Mouse (Mus musculus) liver, embryonic 14.5 days (tissue): Measurements from ENCODE around the gene Galnt4.

Experiments used
- CTCF ChIP-seq: IDR thresholded peaks from 2 replicates; pipeline ENCODE4 v1.5.1; 2016; ENCODE audit warnings: antibody characterized with exemption, low read depth, control low read depth
- EP300 ChIP-seq: IDR thresholded peaks from 2 replicates; pipeline ENCODE4 v1.6.1; 2016; ENCODE audit warnings: antibody characterized with exemption, low read depth

DNA sequence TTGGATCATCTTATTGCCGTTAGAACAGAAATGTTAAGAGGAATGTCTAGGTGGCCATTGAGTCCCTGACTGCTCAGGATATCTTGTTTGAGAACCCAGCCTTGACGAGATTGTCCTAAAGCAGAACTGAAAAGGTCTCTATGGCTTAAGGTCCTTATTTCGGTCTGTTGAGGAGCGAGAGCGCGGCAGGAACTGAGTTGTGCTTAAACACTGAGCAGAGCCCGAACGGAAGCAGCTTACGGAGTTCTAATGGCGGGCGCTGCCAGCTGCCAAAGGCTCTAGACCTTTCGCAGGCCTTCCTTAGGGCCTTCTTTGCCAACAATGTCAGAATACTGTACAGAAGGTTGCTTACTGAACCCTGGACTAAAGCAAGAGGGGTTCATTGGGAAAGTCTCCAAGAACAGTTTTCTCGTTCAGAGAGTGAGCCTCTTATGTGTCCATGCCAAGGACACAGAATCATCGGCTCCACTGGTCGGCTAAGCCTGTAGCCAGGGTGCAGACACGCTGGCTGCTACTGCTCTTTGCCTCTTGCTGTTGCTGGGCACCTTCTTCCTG, 25.4 kb downstream of the Galnt4 start:
- TF ChIP-seq CTCF (no peak), EP300 (no peak)
